Mouse (Mus musculus): ENCODE results near the gene Zfp963.
"Not testable (repeated sequence)": the region's sequence is repeated elsewhere in the genome, so short reads cannot be mapped to it uniquely, and the experiment has no call there.

The Zfp963 gene

DNA sequence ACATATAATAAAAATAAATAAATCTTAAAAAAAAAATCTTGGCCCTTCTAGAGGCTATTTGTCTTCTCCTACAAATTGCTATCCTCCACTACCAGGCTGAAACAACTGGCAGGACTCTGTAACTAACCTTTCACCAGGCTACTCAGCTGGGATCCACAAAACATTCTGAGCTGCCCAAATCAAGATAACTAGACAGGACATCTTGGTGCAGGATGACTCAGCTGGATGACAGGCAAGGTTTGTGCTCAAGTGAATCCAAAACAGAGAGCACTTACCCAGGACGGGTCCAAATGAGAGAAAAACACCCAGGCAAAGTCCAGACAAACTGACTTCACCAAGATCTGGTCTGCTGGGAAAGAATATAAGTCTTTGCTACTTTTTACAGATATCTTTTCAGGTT is 14.3 kb downstream of the Zfp963 start:
- no peak for DNase-seq

- no peak for DNase-seq
Measured at GRCm38 (mm10) chr8:69717232-69717580, 32.6 kb downstream of the Zfp963 start.

GRCm38 (mm10) chr8:69716403-69717231 is 33.2 kb downstream of the Zfp963 start:
- peak; percentile 93 for DNase-seq

DNA sequence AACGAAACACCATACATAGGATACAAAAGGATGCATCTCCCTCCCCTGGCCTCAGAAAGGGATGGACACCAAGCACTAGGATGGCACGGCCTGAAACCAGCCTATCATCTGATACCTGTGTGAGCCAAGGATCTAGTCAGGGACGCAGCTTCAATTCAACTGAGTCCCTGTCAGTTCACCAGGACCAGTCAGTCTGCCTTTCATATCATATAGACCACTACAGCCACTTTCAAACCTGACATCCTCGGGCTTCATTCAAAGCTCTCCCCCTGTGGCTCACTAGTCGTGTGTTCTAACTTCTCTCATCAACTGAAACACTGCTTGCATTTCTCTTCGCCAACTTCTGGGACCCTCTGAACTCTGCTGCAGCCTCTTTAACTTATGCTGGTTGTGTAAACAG is 34.4 kb downstream of the Zfp963 start:
- no peak for DNase-seq

DNA sequence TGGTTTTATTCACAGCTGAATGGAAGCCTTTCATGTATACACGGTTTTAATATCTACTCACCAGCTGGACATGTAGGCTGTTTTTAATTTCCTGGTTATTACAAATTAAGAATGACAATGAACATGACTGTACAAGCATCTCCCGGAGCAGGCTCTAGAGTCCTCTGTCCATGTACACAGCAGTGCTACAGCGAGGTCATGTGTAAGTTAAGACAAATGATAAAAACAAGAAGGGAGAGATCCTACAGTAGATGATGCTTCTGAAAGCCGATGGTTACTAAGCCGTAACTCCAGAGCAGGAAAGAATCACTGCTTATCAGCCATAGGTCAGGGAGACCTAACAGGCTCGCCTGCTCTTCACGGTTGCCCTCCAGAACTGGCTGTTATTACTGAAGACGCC is 36.3 kb downstream of the Zfp963 start:
- no peak for DNase-seq

GRCm38 (mm10) chr8:69710624-69711023 is 39.1 kb downstream of the Zfp963 start, which contains the start of gene Zfp869:
TSS of gene Zfp869 (minus strand) at chr8:69710724.
- DNase-seq: not testable (repeated sequence)

GRCm38 (mm10) chr8:69701810-69702209 is 48.0 kb downstream of the Zfp963 start:
- no peak for DNase-seq

Measured in right cerebral cortex, postnatal 4 days (tissue).